ENCODE assay signal across 8 mouse cellular contexts in the genomic region with DNA sequence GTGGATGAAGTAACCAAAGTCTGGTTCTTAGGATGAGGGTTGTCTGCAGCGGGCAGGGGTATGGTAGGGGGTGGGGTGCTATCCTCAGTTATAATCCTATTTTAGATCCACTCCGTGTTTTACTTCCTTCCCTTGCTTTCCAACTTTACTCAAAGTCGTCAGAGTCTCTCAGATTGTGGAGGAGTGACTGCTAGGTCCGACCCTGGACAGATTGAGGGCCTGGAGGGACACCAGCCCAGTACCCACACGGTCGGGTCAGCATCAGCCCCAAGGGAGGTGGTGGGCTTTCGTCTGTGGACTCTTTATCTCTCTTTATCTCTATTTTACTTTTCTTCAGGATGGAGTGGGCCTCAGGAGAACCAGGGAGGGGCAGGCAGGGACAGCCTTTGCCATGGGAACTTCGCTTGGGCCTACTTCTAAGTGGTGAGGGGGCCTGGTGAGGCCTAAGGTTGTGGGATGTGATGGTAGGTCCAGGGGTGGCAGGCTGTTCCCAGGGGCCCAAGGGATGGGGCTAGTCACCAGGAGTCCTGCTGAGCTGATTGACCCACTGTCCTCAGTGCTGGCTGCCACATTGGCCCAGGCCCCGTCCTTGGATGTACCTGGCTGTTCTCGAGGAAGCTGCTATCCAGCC. TPM values are rescaled to one million over a fixed set of nuclear protein-coding genes. Genes with fewer than 3 reads are reported as not detected.
A peak's percentile ranks its signal among the peaks of the same experiment; 100 is the strongest.
DNase-seq lines count a peak whose midpoint lies in the region; ATAC-seq and TF ChIP-seq lines count a peak whose summit lies in the region.

Lamb2 (plus strand) TSS at position 16 of the 631 bp plus-strand sequence.

- 6% methylated on average over 10 of the region's 10 CpGs for WGBS in intestine, embryonic 16.5 days
- WGBS in liver, embryonic 12.5 days (ENCODE audit: insufficient replicate concordance), result 27% methylated on average over 10 of the region's 10 CpGs
- 7% methylated on average over 10 of the region's 10 CpGs for WGBS in neural tube, embryonic 13.5 days

- peak in 1 of 2 experiments; percentile 40 for DNase-seq in frontal cortex, adult 2 months (ENCODE audit: extremely low spot score in 1 of 2, low spot score in 1 of 2)
- no peak for DNase-seq in frontal cortex, postnatal 10 days (ENCODE audit: low spot score in 2 of 2)
- DNase-seq in right cerebral cortex, postnatal 14 days, result no peak

- peaks cover 13% of the 10 kb centered on the region for H3K36me3 ChIP-seq in intestine, embryonic 16.5 days (ENCODE audit: control insufficient read depth, insufficient read depth, low read length)
- H3K36me3 ChIP-seq in liver, embryonic 12.5 days, result 0 out of 2 replicates have a peak, but pooled peaks cover 11% of the 10 kb centered on the region
- H3K36me3 ChIP-seq in neural tube, embryonic 13.5 days, result peaks cover 6% of the 10 kb centered on the region; the same call in 1 of the 2 replicates

- no peaks in the 10 kb centered on the region for H3K9me3 ChIP-seq in intestine, embryonic 16.5 days (ENCODE audit: control insufficient read depth, low read length)
- H3K9me3 ChIP-seq in liver, embryonic 12.5 days (replicated peaks), result no peaks in the 10 kb centered on the region
- no peaks in the 10 kb centered on the region for H3K9me3 ChIP-seq in neural tube, embryonic 13.5 days

- H3K9ac ChIP-seq in intestine, embryonic 16.5 days (ENCODE audit: low read depth, low read length), result peak within 1 kb of the TSS; percentile 66
- peak within 1 kb of the TSS; percentile 53 for H3K9ac ChIP-seq in liver, embryonic 12.5 days
- H3K9ac ChIP-seq in neural tube, embryonic 13.5 days, result peak within 1 kb of the TSS; percentile 68

- H3K4me2 ChIP-seq in intestine, embryonic 16.5 days (ENCODE audit: low read depth, low read length), result peak within 1 kb of the TSS; percentile 58
- H3K4me2 ChIP-seq in liver, embryonic 12.5 days, result peak within 1 kb of the TSS; percentile 66
- H3K4me2 ChIP-seq in neural tube, embryonic 13.5 days, result peak within 1 kb of the TSS; percentile 57

- H3K4me1 ChIP-seq in cortical plate, adult 2 months (ENCODE audit: control insufficient read depth, insufficient read depth, low read length), result no peaks in the 10 kb centered on the region
- H3K4me1 ChIP-seq in intestine, embryonic 16.5 days (ENCODE audit: control insufficient read depth, insufficient read depth, low read length), result peaks cover 20% of the 10 kb centered on the region
- H3K4me1 ChIP-seq in liver, embryonic 12.5 days, result peaks cover 23% of the 10 kb centered on the region
- H3K4me1 ChIP-seq in neural tube, embryonic 13.5 days (replicated peaks), result peaks cover 27% of the 10 kb centered on the region

- no peaks in the 10 kb centered on the region for H3K27me3 ChIP-seq in intestine, embryonic 16.5 days (replicated peaks; ENCODE audit: control insufficient read depth, insufficient read depth, low read length)
- H3K27me3 ChIP-seq in liver, embryonic 12.5 days (replicated peaks), result peaks cover 32% of the 10 kb centered on the region
- no peaks in the 10 kb centered on the region for H3K27me3 ChIP-seq in neural tube, embryonic 13.5 days

- no peak for TF ChIP-seq POLR2A in cortical plate, adult 2 months (IDR thresholded peaks at IDR 0.05; ENCODE audit: extremely low read depth, insufficient read depth, low read length)

- H3K27ac ChIP-seq in cortical plate, adult 2 months (ENCODE audit: insufficient read depth, low read length), result no peak within 1 kb of the TSS; the same call in none of the 2 replicates
- peak within 1 kb of the TSS; percentile 61 for H3K27ac ChIP-seq in intestine, embryonic 16.5 days (ENCODE audit: low read length)
- H3K27ac ChIP-seq in liver, embryonic 12.5 days, result peak within 1 kb of the TSS; percentile 60; the same call in 1 of the 2 replicates
- peak within 1 kb of the TSS; percentile 24; the same call in 1 of the 2 replicates for H3K27ac ChIP-seq in neural tube, embryonic 13.5 days (replicated peaks)

- TF ChIP-seq CTCF in cortical plate, adult 2 months (IDR thresholded peaks at IDR 0.05; ENCODE audit: extremely low read depth, insufficient read depth, low read length), result no peak

- H3K4me3 ChIP-seq in cortical plate, adult 2 months (ENCODE audit: insufficient read depth, low read length), result peak within 1 kb of the TSS; percentile 30
- peak within 1 kb of the TSS; percentile 57 for H3K4me3 ChIP-seq in intestine, embryonic 16.5 days (ENCODE audit: low read length)
- peak within 1 kb of the TSS; percentile 55 for H3K4me3 ChIP-seq in liver, embryonic 12.5 days
- H3K4me3 ChIP-seq in neural tube, embryonic 13.5 days, result peak within 1 kb of the TSS; percentile 41

- ATAC-seq in granulocyte monocyte progenitor cell, adult 5-6 weeks (replicated peaks; ENCODE audit: poor library complexity, severe bottlenecking), result 0 out of 2 replicates have a peak, but pooled peaks have one; percentile 43
- peak; percentile 57 for ATAC-seq in intestine, embryonic 16.5 days
- ATAC-seq in liver, embryonic 12.5 days, result peak; percentile 36; the same call in 1 of the 2 replicates
- ATAC-seq in neural tube, embryonic 13.5 days (ENCODE audit: low read depth), result 0 out of 2 replicates have a peak, but pooled peaks have one; percentile 13

RNA-seq across cellular contexts. Expression of gene Lamb2, which starts in this region (rescaled TPM):
- 36.6 and 38.1 TPM in 2 replicates for polyA plus RNA-seq in frontal cortex, adult 2 months (2012; rRNA removed)
- polyA plus RNA-seq in cortical plate, adult 2 months (2012; rRNA removed), result 31.6 and 34.2 TPM in 2 replicates
- 0.38 TPM in 1 of 2 replicates, not detected in the other for total RNA-seq in granulocyte monocyte progenitor cell, adult 5-6 weeks (2014; fragmentation: Nextera tagmentation)
- 0.05 and 0.09 TPM in 2 replicates for total RNA-seq in granulocyte monocyte progenitor cell, adult 5-6 weeks (2017)
- 26.6 and 33.6 TPM in 2 replicates for polyA plus RNA-seq in intestine, embryonic 16.5 days (2015; fragmentation: Nextera tagmentation; extraction: Ambion mirVana)
- polyA plus RNA-seq in liver, embryonic 12.5 days (2016; fragmentation: Nextera tagmentation; extraction: Ambion mirVana), result 9.8 and 10.9 TPM in 2 replicates
- 20.9 and 21.6 TPM in 2 replicates for polyA plus RNA-seq in neural tube, embryonic 13.5 days (2015; fragmentation: Nextera tagmentation; extraction: Ambion mirVana)

Comparison
In these comparisons a context has a peak if more than half of its experiments do, and no peak if none do; other contexts are left out.
1. Peak in ATAC-seq in granulocyte monocyte progenitor cell, adult 5-6 weeks; RNA of the gene not detected or under 1 TPM.